Mouse (Mus musculus) regulatory T cell (primary cell): ENCODE measurements around the gene Ndp.

Source experiments
- in situ Hi-C: fragments of 300-600 bp; cut with MboI, MseI; formaldehyde crosslinking; loops from one replicate; pipeline ENCODE4 v1.15.1; 2025; ENCODE audit warnings: high pct_unique_total_duplicates

Gene Ndp

DNA sequence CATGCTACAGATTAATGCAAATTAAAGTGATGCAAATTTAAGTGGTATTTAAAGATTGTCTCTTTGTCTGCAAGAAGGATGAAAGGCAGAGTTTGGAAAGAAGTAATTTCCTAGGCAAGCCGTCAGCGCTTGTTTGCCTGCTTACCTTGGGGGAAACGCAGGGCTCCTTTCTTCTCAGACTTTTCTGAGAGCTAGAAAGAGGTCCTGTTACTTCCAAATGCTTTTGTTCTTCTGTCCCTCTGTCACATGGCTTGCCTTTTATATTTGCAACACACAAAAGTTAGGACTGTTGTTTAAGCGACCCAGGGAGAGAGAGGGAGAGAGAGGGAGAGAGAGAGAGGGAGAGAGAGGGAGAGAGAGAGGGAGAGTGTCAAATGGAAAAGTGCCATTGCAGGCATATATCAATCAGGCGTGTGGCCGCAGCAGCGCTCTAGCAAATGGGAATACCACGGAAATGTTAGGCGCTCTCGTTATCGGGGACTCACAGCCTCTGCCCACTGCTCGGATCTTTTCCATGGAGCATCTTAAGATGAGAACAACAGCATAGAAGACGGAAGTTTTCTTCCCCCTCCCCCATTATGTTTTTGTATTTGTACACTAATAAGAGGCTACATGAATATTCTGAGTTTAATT, at the start of gene Ndp:
Gene Ndp (minus strand): TSS at position 534 of the 633 bp plus-strand sequence.
- in situ Hi-C loops: no loop called here

- in situ Hi-C loops: no loop called here
Measured at GRCm38 (mm10) chrX:16954767-16955166, 43.2 kb upstream of the Ndp start.

DNA sequence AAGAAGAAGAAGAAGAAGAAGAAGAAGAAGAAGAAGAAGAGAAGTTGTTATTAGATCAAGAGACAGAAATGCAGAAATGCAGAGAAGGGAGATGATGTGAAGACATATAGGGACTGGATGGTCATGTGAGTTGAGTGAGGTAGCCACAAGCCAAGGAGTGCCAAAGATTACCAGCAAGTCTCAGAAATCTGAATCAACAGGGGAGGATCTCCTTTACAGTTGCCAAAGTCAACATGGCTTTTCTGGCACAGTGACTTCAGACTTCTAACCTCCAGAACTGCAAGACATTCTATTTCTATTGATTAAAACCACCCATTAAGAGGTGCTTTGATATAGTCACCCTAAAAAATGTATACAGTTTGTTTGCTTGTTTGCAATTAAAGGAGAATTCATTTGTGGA, 6.4 kb upstream of the Ndp start:
- in situ Hi-C loops: no loop called here

- in situ Hi-C loops: no loop called here
Measured at GRCm38 (mm10) chrX:16913118-16913517, 1.5 kb upstream of the Ndp start.

GRCm38 (mm10) chrX:16911911-16912310, 337 bp upstream of the Ndp start:
- in situ Hi-C loops: no loop called here

DNA sequence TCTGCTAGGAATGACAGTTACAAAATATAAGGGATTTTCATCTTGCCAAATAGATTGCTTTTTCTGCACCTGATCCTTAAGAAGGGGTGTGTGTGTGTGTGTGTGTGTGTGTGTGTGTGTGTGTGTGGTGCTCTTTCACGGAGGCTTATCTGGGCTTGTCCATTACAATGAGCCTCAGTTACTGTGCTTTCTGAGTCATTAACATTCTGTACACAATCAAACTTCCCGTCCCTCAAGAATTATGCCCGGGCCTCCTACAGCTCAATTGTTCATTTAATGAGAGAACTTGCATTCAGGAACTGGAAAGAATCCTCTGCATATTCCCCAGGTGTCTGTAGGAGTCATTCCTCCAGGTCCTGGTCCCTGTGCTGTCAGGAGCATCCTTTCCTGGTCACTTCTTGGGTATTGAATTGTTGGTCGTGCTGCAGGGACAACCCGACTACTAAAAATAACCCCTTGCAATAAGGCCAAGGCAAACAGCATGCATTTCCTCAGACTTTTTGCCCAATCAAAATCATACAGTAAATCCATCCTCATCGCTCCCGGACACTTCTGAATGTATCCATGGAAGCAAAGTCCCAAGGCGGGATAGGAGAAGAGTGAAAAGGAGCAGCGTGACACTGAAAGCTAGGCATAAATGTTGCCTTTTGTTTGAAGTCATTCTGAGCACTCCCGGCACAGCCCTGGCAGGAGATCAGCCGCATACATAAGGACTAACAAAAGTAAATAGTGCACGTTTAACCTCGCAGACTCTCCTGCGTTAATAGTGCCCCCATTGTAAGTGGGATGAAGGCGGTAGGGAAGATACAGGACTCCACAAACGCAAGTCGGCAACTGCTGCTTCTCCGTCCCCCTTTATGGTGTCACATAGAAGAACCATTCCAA, 1.1 kb downstream of the Ndp start:
- in situ Hi-C loops: no loop called here

DNA sequence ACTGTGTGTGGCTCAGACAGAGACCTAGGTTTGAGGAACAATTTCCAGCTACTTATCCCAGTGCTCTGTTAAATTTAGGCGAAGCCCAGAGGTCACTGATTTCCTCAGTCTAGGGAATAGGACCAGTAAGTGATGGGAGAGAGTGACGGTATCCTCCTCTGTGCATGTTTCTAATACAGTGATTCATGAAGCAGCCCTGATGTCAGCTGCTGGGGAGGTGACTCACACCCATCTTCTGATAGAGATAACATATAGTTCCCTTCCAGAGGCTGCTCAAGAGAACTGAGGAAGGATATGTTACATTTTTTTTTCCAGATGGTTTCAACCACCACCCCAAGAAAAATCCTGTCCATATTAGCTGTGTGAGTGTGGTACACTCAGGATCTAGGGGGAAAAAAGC, 2.9 kb downstream of the Ndp start:
- in situ Hi-C loops: no loop called here

- in situ Hi-C loops: no loop called here
Measured at GRCm38 (mm10) chrX:16907554-16907953, 4.0 kb downstream of the Ndp start.

DNA sequence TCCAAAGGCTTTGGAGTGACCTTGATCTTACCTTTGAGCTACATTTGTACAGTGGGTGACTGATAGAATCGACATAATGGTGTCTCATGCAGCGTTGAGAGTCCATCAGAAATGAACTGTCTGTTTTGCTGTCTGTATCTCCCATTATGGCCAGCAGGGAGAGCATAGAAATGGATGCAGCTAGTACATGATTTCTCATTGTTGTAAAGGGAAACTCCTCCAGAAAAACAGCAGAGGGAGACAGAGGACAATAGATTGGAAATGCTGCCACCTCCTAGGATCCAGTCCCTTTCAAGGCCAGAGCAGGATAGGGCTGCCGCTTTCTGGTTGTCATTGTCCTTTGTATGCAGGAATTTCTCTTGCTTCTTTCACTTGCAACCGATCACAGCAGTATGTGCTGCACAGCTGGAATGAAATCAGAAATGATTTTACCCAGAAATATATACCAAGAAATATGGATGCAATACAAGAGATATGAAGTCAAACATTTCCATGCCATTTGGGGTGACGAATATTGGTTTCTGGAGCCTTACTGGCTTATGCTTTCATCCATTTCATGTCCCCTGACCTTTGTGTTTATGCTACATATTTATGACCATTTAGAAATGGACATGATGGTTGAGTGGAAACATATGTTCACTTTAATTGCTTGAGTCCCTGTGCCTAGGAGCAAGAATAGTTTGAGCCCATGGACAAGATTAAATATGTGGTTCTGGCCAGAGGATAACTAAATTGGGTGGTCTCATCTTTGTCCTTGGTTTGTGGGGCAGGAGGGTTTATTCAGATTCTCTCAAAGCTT, 17.0 kb downstream of the Ndp start:
- in situ Hi-C loops: loop anchor here (25.0 kb wide), 1 partner anchor 1682 kb away; no protein-coding TSS in a partner anchor

- in situ Hi-C loops: no loop called here
Measured at GRCm38 (mm10) chrX:16867640-16868314, 43.8 kb downstream of the Ndp start.

DNA sequence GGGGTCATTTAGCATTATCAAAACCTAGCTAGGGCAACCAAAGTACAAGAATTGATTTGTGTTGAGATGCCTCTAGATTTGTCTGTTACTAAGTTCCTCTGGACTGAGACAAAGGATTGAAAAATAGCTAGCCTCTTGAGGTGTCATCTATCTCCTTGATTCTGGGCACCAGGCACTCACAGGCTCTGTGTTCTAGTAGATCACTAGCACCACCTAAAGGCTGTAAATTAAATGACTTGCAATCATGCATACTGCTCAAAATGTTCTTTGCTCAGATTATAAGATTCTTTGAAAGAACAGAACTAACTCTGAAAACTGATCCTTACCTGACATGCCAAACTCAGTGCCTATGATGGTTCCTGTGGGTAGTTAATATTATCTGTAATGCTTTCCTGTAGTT, 51.3 kb downstream of the Ndp start:
- in situ Hi-C loops: no loop called here

DNA sequence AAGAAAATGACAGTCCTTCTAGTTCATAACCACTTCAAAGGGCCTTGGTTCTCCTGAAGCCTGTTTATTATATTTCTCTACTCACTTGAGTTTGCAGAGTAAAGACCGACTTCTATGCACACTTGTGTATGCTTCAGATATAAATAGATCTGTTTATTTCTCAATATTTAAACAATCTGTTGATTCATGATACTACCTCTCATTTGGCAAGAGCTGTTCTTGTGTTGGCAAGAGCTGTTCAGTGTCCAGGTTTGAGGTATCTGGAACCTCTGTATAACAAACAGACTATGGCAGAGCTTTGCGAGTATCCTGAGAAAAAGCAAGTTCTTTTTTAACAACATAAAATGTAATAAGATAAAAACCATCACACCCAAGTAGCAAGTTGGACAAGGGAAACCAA, 65.5 kb downstream of the Ndp start:
- in situ Hi-C loops: no loop called here

- in situ Hi-C loops: no loop called here
Measured at GRCm38 (mm10) chrX:16841443-16841842, 70.1 kb downstream of the Ndp start.

DNA sequence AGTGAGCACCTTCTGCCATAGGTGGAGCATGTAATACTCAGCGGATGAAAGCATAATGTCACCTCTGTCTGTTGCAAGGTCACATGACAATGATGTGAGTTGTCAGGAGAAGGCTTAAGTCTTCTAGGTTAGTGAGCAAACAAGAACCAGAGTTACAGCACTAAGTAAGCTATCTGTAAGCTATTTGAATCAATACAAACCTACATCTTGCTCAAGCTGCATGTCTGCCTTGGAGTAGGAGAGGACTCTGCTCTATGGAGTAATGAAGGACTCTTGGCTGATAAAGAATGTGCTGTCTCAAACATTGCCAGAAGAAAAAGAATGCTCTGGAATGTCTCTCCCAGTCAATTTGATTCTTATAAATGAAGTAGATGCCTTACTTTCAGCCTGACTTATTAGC, 74.3 kb downstream of the Ndp start:
- in situ Hi-C loops: no loop called here

- in situ Hi-C loops: no loop called here
Measured at GRCm38 (mm10) chrX:16836488-16837082, 75.0 kb downstream of the Ndp start.
